Mouse (Mus musculus) embryo, embryonic 9.5 days (tissue): Measurements from ENCODE around the gene Zfp335.

Experiments used
- DNase-seq: peaks from one replicate; pipeline ENCODE4 v3.0.0-alpha.2; 2017; ENCODE audit errors: extremely low spot score

Gene Zfp335

GRCm38 (mm10) chr2:164911086-164912048 is at the start of gene Zfp335:
TSS of gene Zfp335 (minus strand) at chr2:164911757.
- peak; percentile 97 for DNase-seq

GRCm38 (mm10) chr2:164960716-164961441 is 49.3 kb upstream of the Zfp335 start, which contains the start of gene Slc12a5:
TSS of gene Slc12a5 (plus strand) at chr2:164960802.
- peak; percentile 87 for DNase-seq

- no peak for DNase-seq
Measured at GRCm38 (mm10) chr2:164957548-164958315, 46.2 kb upstream of the Zfp335 start.

- DNase-seq, result no peak
Measured at GRCm38 (mm10) chr2:164956195-164956594, 44.6 kb upstream of the Zfp335 start.

GRCm38 (mm10) chr2:164955725-164956124 is 44.2 kb upstream of the Zfp335 start:
- no peak for DNase-seq

- peak; percentile 89 for DNase-seq
Measured at GRCm38 (mm10) chr2:164953224-164953623, 41.7 kb upstream of the Zfp335 start.

- no peak for DNase-seq
Measured at GRCm38 (mm10) chr2:164952448-164952847, 40.9 kb upstream of the Zfp335 start.

GRCm38 (mm10) chr2:164951745-164952144 is 40.2 kb upstream of the Zfp335 start:
- DNase-seq, result no peak

- DNase-seq, result peak; percentile 40
Measured at GRCm38 (mm10) chr2:164950501-164950900, 38.9 kb upstream of the Zfp335 start.

- no peak for DNase-seq
Measured at GRCm38 (mm10) chr2:164948962-164949361, 37.4 kb upstream of the Zfp335 start.

GRCm38 (mm10) chr2:164947930-164948329 is 36.4 kb upstream of the Zfp335 start:
- no peak for DNase-seq

- no peak for DNase-seq
Measured at GRCm38 (mm10) chr2:164947506-164947905, 35.9 kb upstream of the Zfp335 start.

GRCm38 (mm10) chr2:164942692-164943290 is 31.2 kb upstream of the Zfp335 start:
- DNase-seq, result no peak

- DNase-seq, result peak; percentile 22
Measured at GRCm38 (mm10) chr2:164940140-164940830, 28.7 kb upstream of the Zfp335 start, which contains the start of gene Mmp9. TSS of gene Mmp9 (plus strand) at chr2:164940780.

- DNase-seq, result peak; percentile 15
Measured at GRCm38 (mm10) chr2:164939106-164939505, 27.5 kb upstream of the Zfp335 start.

GRCm38 (mm10) chr2:164938146-164939091 is 26.9 kb upstream of the Zfp335 start:
- DNase-seq, result peak; percentile 51

- DNase-seq, result no peak
Measured at GRCm38 (mm10) chr2:164935991-164936390, 24.4 kb upstream of the Zfp335 start.

GRCm38 (mm10) chr2:164933534-164933933 is 22.0 kb upstream of the Zfp335 start:
- DNase-seq, result no peak
